Mouse (Mus musculus): Measurements from ENCODE around the gene Nptxr.

- TF ChIP-seq GATA1 (IDR thresholded peaks at IDR 0.05; ENCODE audit: borderline replicate concordance, low read length), result no peak
- TF ChIP-seq FLI1 (IDR thresholded peaks at IDR 0.05; ENCODE audit: low read length), result no peak
Measured at GRCm38 (mm10) chr15:79800701-79801100, 3.9 kb downstream of the Nptxr start.

Data from megakaryocyte, embryonic 14.5 days (primary cell).